Mouse (Mus musculus) G1E (cell line): ENCODE measurements around the gene Coro1b. TPM values are rescaled to one million over a fixed set of nuclear protein-coding genes. Genes with fewer than 3 reads are reported as not detected.

ENCODE experiments used
- ATAC-seq: 2 replicates; pipeline ENCODE4 v1.8.0; 2016; ENCODE audit warnings: mild to moderate bottlenecking; ENCODE audit not compliant: insufficient number of reproducible peaks, poor library complexity, low FRiP score, severe bottlenecking; ENCODE audit errors: extremely low read depth
- DNase-seq: peaks from one replicate; pipeline ENCODE4 v3.0.0; 2012; ENCODE audit warnings: low spot score
- H3K27me3 ChIP-seq: 2 replicates; pipeline ENCODE4 v1.6.1; 2012; ENCODE audit warnings: mild to moderate bottlenecking, low read length, inconsistent platforms; ENCODE audit not compliant: insufficient read depth
- H3K36me3 ChIP-seq: replicated peaks from 2 replicates; pipeline ENCODE3; 2012; ENCODE audit warnings: mild to moderate bottlenecking, inconsistent platforms
- H3K4me1 ChIP-seq: 2 replicates; pipeline ENCODE4 v1.6.1; 2012; ENCODE audit warnings: low read depth, low read length, inconsistent platforms, mixed read lengths; ENCODE audit not compliant: insufficient read depth
- H3K4me3 ChIP-seq: 2 replicates; pipeline ENCODE4 v1.5.1; 2012; ENCODE audit warnings: low read depth, mild to moderate bottlenecking, inconsistent platforms, low read length, moderate library complexity, mixed read lengths
- H3K9me3 ChIP-seq: replicated peaks from 2 replicates; pipeline ENCODE4 v1.6.1; 2012; ENCODE audit warnings: inconsistent platforms
- CTCF ChIP-seq: IDR thresholded peaks from 2 replicates; pipeline ENCODE4 v1.5.1; 2012; ENCODE audit warnings: low read depth, low read length, inconsistent platforms, mixed read lengths
- GATA1 ChIP-seq: IDR thresholded peaks from 2 replicates; pipeline ENCODE4 v1.6.1; 2012; ENCODE audit warnings: borderline replicate concordance, low read length, inconsistent platforms, mixed read lengths
- GATA2 ChIP-seq: IDR thresholded peaks from 2 replicates; pipeline ENCODE4 v1.6.1; 2012; ENCODE audit warnings: low read depth, low read length, inconsistent platforms, borderline replicate concordance
- POLR2AphosphoS5 ChIP-seq: IDR thresholded peaks from 2 replicates; pipeline ENCODE4 v1.6.1; 2012; ENCODE audit warnings: low read depth, low read length, inconsistent platforms; ENCODE audit not compliant: insufficient replicate concordance
- TAL1 ChIP-seq: conservative IDR thresholded peaks from 2 replicates; pipeline ENCODE4 v1.6.1; 2012; ENCODE audit warnings: low read depth, low read length, inconsistent platforms, mixed read lengths
- polyA plus RNA-seq: library from polyadenylated mRNA; stranded (reverse); fragments of >175 nt; gene quantifications from 2 replicates; pipeline ENCODE4 v1.2.3, GENCODE M21; 2012
- total RNA-seq, 2 experiments: library from RNA; stranded (forward) in 1 of 2; stranded (reverse) in 1 of 2; fragments of 200-1000 nt in 1 of 2; fragments of >200 nt in 1 of 2; fragmentation: Nextera tagmentation in 1 of 2; gene quantifications; 2 replicates each; pipeline ENCODE4 v1.2.3; 2014 to 2017

The Coro1b gene
- total and polyA plus RNA-seq, 3 experiments, result 134 to 325 (median 157) TPM

GRCm38 (mm10) chr19:4137913-4138312 lies 10.5 kb upstream of the Coro1b start:
- TF ChIP-seq TAL1 (no peak), GATA1 (no peak), CTCF (no peak), POLR2AphosphoS5 (no peak), GATA2 (no peak)
- Histone ChIP-seq H3K27me3 (peaks cover 45% of the 10 kb centered on the region), H3K4me1 (peaks cover 16% of the 10 kb centered on the region), H3K9me3 (no peaks in the 10 kb centered on the region), H3K4me3 (no peak overlapping the region), H3K36me3 (peaks cover 4% of the 10 kb centered on the region)
- no peak for DNase-seq
- ATAC-seq, result no peak

- no peak for TF ChIP-seq GATA1
- no peak for TF ChIP-seq CTCF
- TF ChIP-seq GATA2, result no peak
- TF ChIP-seq TAL1, result no peak
- TF ChIP-seq POLR2AphosphoS5, result no peak
- DNase-seq, result no peak
- ATAC-seq, result no peak
- Histone ChIP-seq H3K4me3 (no peak within 1 kb of the TSS), H3K36me3 (no peaks in the 10 kb centered on the region), H3K9me3 (no peaks in the 10 kb centered on the region), H3K4me1 (peaks cover 16% of the 10 kb centered on the region), H3K27me3 (peaks cover 59% of the 10 kb centered on the region)
Measured at GRCm38 (mm10) chr19:4139446-4139845, 9.0 kb upstream of the Coro1b start, which contains the start of gene Gpr152. Gene Gpr152 (plus strand): TSS chr19:4139787.

GRCm38 (mm10) chr19:4140147-4140546 lies 8.3 kb upstream of the Coro1b start:
- H3K27me3 ChIP-seq, result peaks cover 59% of the 10 kb centered on the region
- TF ChIP-seq TAL1, result no peak
- no peak for TF ChIP-seq GATA1
- TF ChIP-seq CTCF, result no peak
- no peak for TF ChIP-seq POLR2AphosphoS5
- no peak for TF ChIP-seq GATA2
- peaks cover 18% of the 10 kb centered on the region for H3K4me1 ChIP-seq
- no peaks in the 10 kb centered on the region for H3K36me3 ChIP-seq
- no peak for ATAC-seq
- no peak for DNase-seq
- H3K9me3 ChIP-seq, result no peaks in the 10 kb centered on the region
- H3K4me3 ChIP-seq, result no peak overlapping the region

- Histone ChIP-seq H3K27me3 (peaks cover 52% of the 10 kb centered on the region), H3K9me3 (no peaks in the 10 kb centered on the region), H3K4me3 (0 out of 2 replicates have a peak overlapping the region, but pooled peaks have one; percentile 5), H3K36me3 (no peaks in the 10 kb centered on the region), H3K4me1 (peaks cover 15% of the 10 kb centered on the region)
- ATAC-seq (no peak), DNase-seq (no peak)
- TF ChIP-seq GATA2 (no peak), POLR2AphosphoS5 (no peak), GATA1 (no peak), TAL1 (no peak), CTCF (no peak)
Measured at GRCm38 (mm10) chr19:4142416-4143173, 5.8 kb upstream of the Coro1b start.

- DNase-seq, result no peak
- no peak for TF ChIP-seq GATA1
- no peak for TF ChIP-seq CTCF
- no peak for TF ChIP-seq POLR2AphosphoS5
- no peak for TF ChIP-seq TAL1
- TF ChIP-seq GATA2, result no peak
- ATAC-seq, result no peak
- Histone ChIP-seq H3K27me3 (peaks cover 46% of the 10 kb centered on the region), H3K9me3 (no peaks in the 10 kb centered on the region), H3K4me3 (no peak within 1 kb of the TSS), H3K4me1 (peaks cover 20% of the 10 kb centered on the region), H3K36me3 (no peaks in the 10 kb centered on the region)
Measured at GRCm38 (mm10) chr19:4143759-4144268, 4.6 kb upstream of the Coro1b start, which contains the start of gene Cabp4. Gene Cabp4 (minus strand): TSS chr19:4144033.

- H3K4me1 ChIP-seq, result peaks cover 30% of the 10 kb centered on the region
- TF ChIP-seq TAL1 (no peak), GATA1 (no peak), GATA2 (no peak), POLR2AphosphoS5 (no peak), CTCF (no peak)
- DNase-seq, result no peak
- H3K9me3 ChIP-seq, result no peaks in the 10 kb centered on the region
- no peak overlapping the region for H3K4me3 ChIP-seq
- peaks cover 38% of the 10 kb centered on the region for H3K27me3 ChIP-seq
- H3K36me3 ChIP-seq, result peaks cover 8% of the 10 kb centered on the region
- no peak for ATAC-seq
Measured at GRCm38 (mm10) chr19:4144550-4145498, 3.6 kb upstream of the Coro1b start.
